Mouse (Mus musculus): Measurements from ENCODE around the gene Bdh1. TPM values are rescaled to one million over a fixed set of nuclear protein-coding genes. Genes with fewer than 3 reads are reported as not detected.

Bdh1 gene
- polyA plus RNA-seq, 1 experiment from 2014 or later = 174 TPM

GRCm38 (mm10) chr16:31499021-31499420 is 76.9 kb downstream of the Bdh1 start:
- Histone ChIP-seq H3K9me3 (no peaks in the 10 kb centered on the region), H3K27ac (no peak overlapping the region), H3K4me1 (replicated peaks) (peaks cover 14% of the 10 kb centered on the region; the same call in 1 of the 2 replicates), H3K4me3 (replicated peaks) (no peak overlapping the region), H3K27me3 (replicated peaks) (no peaks in the 10 kb centered on the region), H3K4me2 (replicated peaks) (no peak overlapping the region), H3K9ac (no peak overlapping the region), H3K36me3 (no peaks in the 10 kb centered on the region)
- WGBS = 94% methylated on average over 6 of the region's 6 CpGs
- no peak for ATAC-seq

DNA sequence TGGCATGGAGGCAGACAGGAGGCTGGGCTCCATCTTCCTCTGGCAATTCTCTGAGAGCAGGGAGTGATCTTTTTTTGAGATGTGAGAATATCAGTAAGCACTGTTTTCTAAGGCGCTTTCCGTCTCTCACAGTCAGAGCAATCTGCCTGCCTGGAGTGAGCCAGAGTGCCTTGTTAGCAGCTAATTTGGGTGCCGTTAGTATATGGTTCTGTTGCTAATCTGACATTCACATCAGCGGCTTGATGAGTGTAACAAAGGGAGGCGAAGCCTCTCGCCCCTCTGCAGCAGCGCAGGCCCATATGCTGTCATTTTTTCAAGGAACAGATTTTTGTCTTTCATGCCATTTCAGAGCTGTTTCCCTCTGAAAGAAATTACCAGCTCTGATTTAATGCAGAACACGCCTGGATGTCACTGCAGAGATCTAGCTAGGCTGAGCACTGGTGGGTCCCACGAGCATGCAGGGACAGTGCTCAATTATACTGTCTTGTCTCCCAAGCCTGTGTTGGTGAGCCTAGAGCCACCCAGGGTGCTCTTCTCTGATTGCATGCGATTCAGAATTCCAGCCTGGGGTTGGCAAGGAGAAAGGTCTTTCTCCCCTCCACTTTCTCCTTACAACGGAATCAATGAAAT is 77.7 kb downstream of the Bdh1 start:
- Histone ChIP-seq H3K4me2 (replicated peaks) (no peak overlapping the region), H3K9ac (no peak overlapping the region), H3K36me3 (no peaks in the 10 kb centered on the region), H3K9me3 (no peaks in the 10 kb centered on the region), H3K4me3 (replicated peaks) (no peak overlapping the region), H3K27ac (no peak overlapping the region), H3K27me3 (replicated peaks) (no peaks in the 10 kb centered on the region), H3K4me1 (replicated peaks) (peaks cover 12% of the 10 kb centered on the region; the same call in 1 of the 2 replicates)
- ATAC-seq = no peak
- WGBS = 66% methylated on average over 11 of the region's 11 CpGs

GRCm38 (mm10) chr16:31500532-31500931 is 78.5 kb downstream of the Bdh1 start:
- H3K4me3 ChIP-seq (replicated peaks) = no peak overlapping the region
- H3K4me2 ChIP-seq (replicated peaks) = no peak overlapping the region
- H3K9ac ChIP-seq = no peak overlapping the region
- no peak for ATAC-seq
- no peak overlapping the region for H3K27ac ChIP-seq
- H3K27me3 ChIP-seq (replicated peaks) = no peaks in the 10 kb centered on the region
- no peaks in the 10 kb centered on the region for H3K36me3 ChIP-seq
- H3K9me3 ChIP-seq = no peaks in the 10 kb centered on the region
- WGBS = 54% methylated on average over 3 of the region's 3 CpGs
- peaks cover 12% of the 10 kb centered on the region; the same call in 1 of the 2 replicates for H3K4me1 ChIP-seq (replicated peaks)

GRCm38 (mm10) chr16:31500969-31501750 is 79.1 kb downstream of the Bdh1 start:
- Histone ChIP-seq H3K27me3 (replicated peaks) (no peaks in the 10 kb centered on the region), H3K4me2 (replicated peaks) (no peak overlapping the region), H3K36me3 (no peaks in the 10 kb centered on the region), H3K9ac (no peak overlapping the region), H3K4me1 (replicated peaks) (peaks cover 12% of the 10 kb centered on the region; the same call in 1 of the 2 replicates), H3K27ac (no peak overlapping the region), H3K9me3 (no peaks in the 10 kb centered on the region), H3K4me3 (replicated peaks) (no peak overlapping the region)
- 62% methylated on average over 14 of the region's 14 CpGs for WGBS
- ATAC-seq = no peak

DNA sequence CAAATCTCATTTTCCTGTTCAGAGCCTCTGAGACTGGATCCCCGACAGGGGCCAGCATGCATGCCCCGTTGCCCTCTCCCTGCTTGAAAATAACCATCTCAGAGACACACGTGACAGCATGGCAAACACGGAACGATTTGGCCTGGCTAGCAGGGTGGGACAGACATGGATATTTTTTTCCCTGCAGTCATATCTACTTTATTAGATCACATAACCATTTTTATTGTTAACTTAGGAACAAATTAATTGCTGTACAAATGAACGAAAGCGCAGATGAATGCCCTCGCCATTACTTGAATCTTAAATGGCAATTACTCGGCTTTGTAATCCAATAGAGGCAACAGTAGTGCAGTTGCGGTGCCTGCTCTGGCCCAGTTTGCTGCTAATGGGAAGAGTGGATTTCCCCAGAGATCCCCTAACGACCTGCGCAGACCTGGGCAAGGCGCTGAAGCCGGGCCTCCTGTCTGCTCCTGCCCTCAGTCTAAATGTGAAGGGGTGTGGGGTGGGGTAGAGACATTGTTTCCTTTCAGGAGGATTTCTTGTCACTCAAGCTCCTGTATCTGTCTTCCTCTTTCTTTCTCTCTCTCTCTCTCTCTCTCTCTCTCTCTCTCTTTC is 79.8 kb downstream of the Bdh1 start:
- H3K9me3 ChIP-seq = no peaks in the 10 kb centered on the region
- no peak overlapping the region for H3K27ac ChIP-seq
- H3K4me3 ChIP-seq (replicated peaks) = no peak overlapping the region
- H3K4me2 ChIP-seq (replicated peaks) = no peak overlapping the region
- WGBS = 72% methylated on average over 14 of the region's 14 CpGs
- peaks cover 15% of the 10 kb centered on the region for H3K4me1 ChIP-seq (replicated peaks)
- H3K27me3 ChIP-seq (replicated peaks) = no peaks in the 10 kb centered on the region
- H3K9ac ChIP-seq = no peak overlapping the region
- no peaks in the 10 kb centered on the region for H3K36me3 ChIP-seq
- no peak for ATAC-seq

DNA sequence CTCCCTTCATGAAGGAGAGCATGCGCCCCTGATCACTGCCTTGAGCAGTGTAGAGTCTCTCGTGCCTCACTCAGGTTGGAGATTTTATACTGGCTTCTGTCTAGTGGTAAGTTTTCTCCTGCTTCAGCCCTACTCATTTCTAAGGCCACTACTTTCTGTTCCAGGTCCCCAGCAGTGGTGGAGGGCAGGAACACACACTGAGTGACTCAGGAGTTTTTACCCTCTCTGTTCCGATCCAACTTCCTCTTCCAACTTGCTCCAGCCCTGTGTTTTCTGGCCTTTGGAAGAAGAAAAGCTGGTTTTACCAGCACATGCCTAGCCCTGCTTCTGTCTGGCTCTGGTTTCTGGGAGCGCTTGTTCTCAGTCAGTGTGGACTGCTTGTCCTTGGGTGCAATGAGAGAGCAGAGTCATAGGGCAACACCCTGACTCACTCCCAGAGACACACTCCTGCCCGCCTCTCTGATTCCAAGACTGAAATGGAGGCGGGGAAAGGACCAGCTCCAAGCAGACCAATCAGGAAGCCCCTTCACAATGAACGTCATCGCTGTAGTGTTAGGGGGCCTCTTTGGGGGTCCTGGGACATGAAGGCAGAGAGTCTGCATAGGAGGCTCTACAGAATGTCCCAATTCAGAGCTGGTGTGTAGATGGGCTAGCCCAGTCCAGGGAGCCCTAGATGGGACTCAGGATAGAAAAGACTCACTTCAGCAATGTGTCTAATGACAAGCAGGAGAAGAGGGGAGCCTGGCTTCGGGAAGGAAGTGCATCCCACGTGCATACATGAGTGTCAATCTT is 84.8 kb downstream of the Bdh1 start:
- H3K36me3 ChIP-seq = no peaks in the 10 kb centered on the region
- no peaks in the 10 kb centered on the region for H3K27me3 ChIP-seq (replicated peaks)
- H3K9ac ChIP-seq = no peak overlapping the region
- H3K4me3 ChIP-seq (replicated peaks) = no peak overlapping the region
- peak; percentile 83 for ATAC-seq
- 42% methylated on average over 10 of the region's 10 CpGs for WGBS
- H3K4me2 ChIP-seq (replicated peaks) = peak overlapping the region; percentile 46
- peaks cover 21% of the 10 kb centered on the region for H3K4me1 ChIP-seq (replicated peaks)
- H3K27ac ChIP-seq = peak overlapping the region; percentile 83
- H3K9me3 ChIP-seq = no peaks in the 10 kb centered on the region

GRCm38 (mm10) chr16:31507457-31507755 is 85.3 kb downstream of the Bdh1 start:
- WGBS = 33% methylated on average over 6 of the region's 6 CpGs
- Histone ChIP-seq H3K9ac (no peak overlapping the region), H3K4me1 (replicated peaks) (peaks cover 21% of the 10 kb centered on the region), H3K27ac (peak overlapping the region; percentile 83), H3K36me3 (no peaks in the 10 kb centered on the region), H3K4me2 (replicated peaks) (peak overlapping the region; percentile 46), H3K9me3 (no peaks in the 10 kb centered on the region), H3K27me3 (replicated peaks) (no peaks in the 10 kb centered on the region), H3K4me3 (replicated peaks) (no peak overlapping the region)
- ATAC-seq = peak; percentile 73

GRCm38 (mm10) chr16:31507794-31508526 is 85.9 kb downstream of the Bdh1 start:
- Histone ChIP-seq H3K9me3 (no peaks in the 10 kb centered on the region), H3K27me3 (replicated peaks) (no peaks in the 10 kb centered on the region), H3K4me2 (replicated peaks) (peak overlapping the region; percentile 46), H3K4me1 (replicated peaks) (peaks cover 21% of the 10 kb centered on the region), H3K9ac (no peak overlapping the region), H3K4me3 (replicated peaks) (no peak overlapping the region), H3K36me3 (no peaks in the 10 kb centered on the region), H3K27ac (peak overlapping the region; percentile 83)
- WGBS = 38% methylated on average over 14 of the region's 14 CpGs
- ATAC-seq = peak; percentile 54

Other genes with a start within 250 kb of the Bdh1 start
- gene Acap2, start 221.0 kb upstream of the Bdh1 start, polyA plus RNA-seq (2015; fragmentation: Nextera tagmentation; extraction: Ambion mirVana) = 17.4 and 18.6 TPM in 2 replicates
- gene Ppp1r2, start 147.0 kb upstream of the Bdh1 start, polyA plus RNA-seq (2015; fragmentation: Nextera tagmentation; extraction: Ambion mirVana) = 74.4 and 84.6 TPM in 2 replicates
- 0.49 and 0.60 TPM in 2 replicates for gene Apod, start 107.5 kb upstream of the Bdh1 start, polyA plus RNA-seq (2015; fragmentation: Nextera tagmentation; extraction: Ambion mirVana)
- 18.6 and 19.0 TPM in 2 replicates for gene Dlg1, start 241.2 kb downstream of the Bdh1 start, polyA plus RNA-seq (2015; fragmentation: Nextera tagmentation; extraction: Ambion mirVana)

Measured in intestine, embryonic 15.5 days (tissue).